Mouse (Mus musculus) heart, embryonic 11.5 days (tissue): ENCODE measurements around the gene Cebpzos. TPM values are rescaled to one million over a fixed set of nuclear protein-coding genes. Genes with fewer than 3 reads are reported as not detected.
A peak's percentile ranks its signal among the peaks of the same experiment; 100 is the strongest.

ENCODE experiments used
- ATAC-seq: fragments of 200-750 bp; cut with Nextera tagmentation; replicated peaks from 2 replicates; pipeline ENCODE4 v1.8.0; 2017; ENCODE audit warnings: moderate library complexity; ENCODE audit not compliant: insufficient number of reproducible peaks, low FRiP score, low TSS enrichment
- H3K27ac ChIP-seq: fragments of 300-500 bp; sonication (generic); 2 replicates; pipeline ENCODE4 v1.5.1; 2014; ENCODE audit warnings: mild to moderate bottlenecking, low read depth, low read length
- H3K27me3 ChIP-seq: fragments of 300-500 bp; sonication (generic); 2 replicates; pipeline ENCODE4 v1.6.1; 2014; ENCODE audit warnings: mild to moderate bottlenecking, low read length, mixed read lengths; ENCODE audit not compliant: control insufficient read depth, insufficient read depth
- H3K36me3 ChIP-seq: fragments of 300-500 bp; sonication (generic); 2 replicates; pipeline ENCODE4 v1.6.1; 2014; ENCODE audit warnings: mild to moderate bottlenecking, low read length, moderate library complexity, mixed read lengths; ENCODE audit not compliant: control insufficient read depth, insufficient read depth
- H3K4me1 ChIP-seq: fragments of 300-500 bp; sonication (generic); 2 replicates; pipeline ENCODE4 v1.6.1; 2014; ENCODE audit warnings: low read length; ENCODE audit not compliant: control insufficient read depth, insufficient read depth
- H3K4me2 ChIP-seq: fragments of 300-500 bp; sonication (generic); 2 replicates; pipeline ENCODE4 v1.6.1; 2014; ENCODE audit warnings: mild to moderate bottlenecking, moderate library complexity
- H3K4me3 ChIP-seq: fragments of 300-500 bp; sonication (generic); 2 replicates; pipeline ENCODE4 v1.5.1; 2014; ENCODE audit warnings: low read depth, low read length
- H3K9ac ChIP-seq: fragments of 300-500 bp; sonication (generic); 2 replicates; pipeline ENCODE4 v1.6.1; 2014; ENCODE audit warnings: mild to moderate bottlenecking, low read depth, low read length, moderate library complexity
- H3K9me3 ChIP-seq: fragments of 300-500 bp; sonication (generic); replicated peaks from 2 replicates; pipeline ENCODE4 v1.6.1; 2016; ENCODE audit warnings: low read length; ENCODE audit not compliant: control insufficient read depth
- WGBS: fragments of 180-500 bp; shearing (Covaris S2); extraction: QIAGEN DNeasy Blood & Tissue Kit; methylation state at CpG from one replicate; pipeline ENCODE4 v1.1.7; 2014; ENCODE audit not compliant: insufficient replicate concordance; 5-methylcytosine and 5-hydroxymethylcytosine counted together
- polyA plus RNA-seq: library from polyadenylated mRNA; unstranded; fragments of >200 nt; fragmentation: Nextera tagmentation; extraction: Ambion mirVana; gene quantifications from 2 replicates; pipeline ENCODE4 v1.2.1, GENCODE M21; 2014

Cebpzos gene
- polyA plus RNA-seq: 77.6 and 81.6 TPM in 2 replicates

DNA sequence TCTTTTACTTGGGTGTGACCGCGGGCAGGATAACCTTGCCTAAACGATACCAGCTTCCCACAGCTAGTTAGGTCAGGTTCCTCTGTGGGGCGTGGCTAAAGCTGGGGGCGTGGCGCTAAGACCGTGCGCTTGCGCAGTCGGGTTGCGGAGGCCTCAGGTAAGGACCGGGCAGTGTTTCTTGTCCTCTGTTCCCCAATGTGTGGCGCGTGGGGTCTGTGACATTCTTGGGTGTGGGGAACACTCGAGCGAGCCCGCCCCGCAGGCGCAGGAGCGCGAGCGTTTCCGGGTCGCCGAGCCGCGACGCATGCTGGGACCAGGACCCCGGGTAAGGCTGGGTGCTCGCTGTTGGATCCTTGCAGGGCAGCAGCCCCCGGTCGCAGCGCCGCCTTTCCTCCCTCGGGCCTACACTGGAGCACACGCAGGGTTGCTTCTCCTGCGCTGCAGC lies at the start of gene Cebpzos:
Cebpzos (plus strand) TSS at position 132 of the 445 bp plus-strand sequence.
- Histone ChIP-seq H3K36me3 (peaks cover 9% of the 10 kb centered on the region), H3K4me2 (peak within 1 kb of the TSS; percentile 84), H3K4me1 (no peaks in the 10 kb centered on the region), H3K27ac (peak within 1 kb of the TSS; percentile 86), H3K4me3 (peak within 1 kb of the TSS; percentile 67), H3K27me3 (no peaks in the 10 kb centered on the region), H3K9ac (peak within 1 kb of the TSS; percentile 83), H3K9me3 (no peaks in the 10 kb centered on the region)
- peak; percentile 94 for ATAC-seq
- WGBS: under 1% methylated on average over 37 of the region's 37 CpGs

DNA sequence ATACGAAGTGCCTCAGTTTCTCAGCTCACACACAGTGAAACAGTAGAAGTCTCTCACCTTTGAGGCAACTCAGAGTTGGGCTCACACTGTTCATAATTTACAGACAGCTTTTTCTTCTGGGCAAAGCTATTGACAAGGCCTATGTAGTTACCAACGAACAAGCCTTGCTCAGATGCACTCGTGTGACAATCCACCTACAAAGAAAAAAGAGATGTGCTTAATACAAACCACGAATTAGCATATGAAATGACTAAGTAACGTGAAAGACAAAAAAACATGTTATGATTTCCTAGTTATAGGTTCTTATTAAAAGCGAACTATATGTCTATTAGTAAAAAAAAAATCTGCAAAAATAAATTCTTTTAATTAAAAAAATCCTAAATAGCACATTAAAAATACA lies 42.4 kb upstream of the Cebpzos start:
- Histone ChIP-seq H3K4me1 (no peaks in the 10 kb centered on the region), H3K4me2 (no peak overlapping the region), H3K4me3 (no peak overlapping the region), H3K27me3 (no peaks in the 10 kb centered on the region), H3K9ac (no peak overlapping the region), H3K36me3 (peaks cover 7% of the 10 kb centered on the region; the same call in 1 of the 2 replicates), H3K9me3 (no peaks in the 10 kb centered on the region), H3K27ac (no peak overlapping the region)
- 85% methylated on average over 6 of the region's 6 CpGs for WGBS
- no peak for ATAC-seq

- 6% methylated on average over 7 of the region's 7 CpGs for WGBS
- Histone ChIP-seq H3K27ac (peak overlapping the region; percentile 76), H3K27me3 (no peaks in the 10 kb centered on the region), H3K4me2 (peak overlapping the region; percentile 71), H3K9ac (peak overlapping the region; percentile 86), H3K36me3 (no peaks in the 10 kb centered on the region), H3K9me3 (no peaks in the 10 kb centered on the region), H3K4me1 (0 out of 2 replicates have a peak, but pooled peaks cover 7% of the 10 kb centered on the region), H3K4me3 (peak overlapping the region; percentile 67)
- peak; percentile 58 for ATAC-seq
Observed at GRCm38 (mm10) chr17:78881878-78882304, 34.4 kb upstream of the Cebpzos start.

- H3K9ac ChIP-seq: peak within 1 kb of the TSS; percentile 86
- H3K4me1 ChIP-seq: 0 out of 2 replicates have a peak, but pooled peaks cover 7% of the 10 kb centered on the region
- peak; percentile 96 for ATAC-seq
- H3K4me2 ChIP-seq: peak within 1 kb of the TSS; percentile 71
- peak within 1 kb of the TSS; percentile 67 for H3K4me3 ChIP-seq
- H3K36me3 ChIP-seq: no peaks in the 10 kb centered on the region
- WGBS: 1% methylated on average over 28 of the region's 28 CpGs
- H3K27me3 ChIP-seq: no peaks in the 10 kb centered on the region
- peak within 1 kb of the TSS; percentile 76 for H3K27ac ChIP-seq
- no peaks in the 10 kb centered on the region for H3K9me3 ChIP-seq
Observed at GRCm38 (mm10) chr17:78882401-78883112, 33.7 kb upstream of the Cebpzos start, which contains the start of gene Eif2ak2. TSS of gene Eif2ak2 (minus strand) at chr17:78882573.

- Histone ChIP-seq H3K4me2 (no peak overlapping the region), H3K36me3 (no peaks in the 10 kb centered on the region), H3K27ac (no peak overlapping the region), H3K27me3 (no peaks in the 10 kb centered on the region), H3K4me3 (no peak overlapping the region), H3K9me3 (no peaks in the 10 kb centered on the region), H3K9ac (no peak overlapping the region), H3K4me1 (0 out of 2 replicates have a peak, but pooled peaks cover 7% of the 10 kb centered on the region)
- 92% methylated on average over 4 of the region's 4 CpGs for WGBS
- no peak for ATAC-seq
Observed at GRCm38 (mm10) chr17:78883291-78883690, 33.0 kb upstream of the Cebpzos start.

GRCm38 (mm10) chr17:78885286-78886065 lies 30.8 kb upstream of the Cebpzos start:
- no peak overlapping the region for H3K4me3 ChIP-seq
- no peak overlapping the region for H3K9ac ChIP-seq
- no peak overlapping the region for H3K4me2 ChIP-seq
- H3K27ac ChIP-seq: no peak overlapping the region
- 0 out of 2 replicates have a peak, but pooled peaks cover 7% of the 10 kb centered on the region for H3K4me1 ChIP-seq
- H3K36me3 ChIP-seq: no peaks in the 10 kb centered on the region
- no peak for ATAC-seq
- H3K27me3 ChIP-seq: no peaks in the 10 kb centered on the region
- no peaks in the 10 kb centered on the region for H3K9me3 ChIP-seq
- WGBS: 72% methylated on average over 5 of the region's 5 CpGs

DNA sequence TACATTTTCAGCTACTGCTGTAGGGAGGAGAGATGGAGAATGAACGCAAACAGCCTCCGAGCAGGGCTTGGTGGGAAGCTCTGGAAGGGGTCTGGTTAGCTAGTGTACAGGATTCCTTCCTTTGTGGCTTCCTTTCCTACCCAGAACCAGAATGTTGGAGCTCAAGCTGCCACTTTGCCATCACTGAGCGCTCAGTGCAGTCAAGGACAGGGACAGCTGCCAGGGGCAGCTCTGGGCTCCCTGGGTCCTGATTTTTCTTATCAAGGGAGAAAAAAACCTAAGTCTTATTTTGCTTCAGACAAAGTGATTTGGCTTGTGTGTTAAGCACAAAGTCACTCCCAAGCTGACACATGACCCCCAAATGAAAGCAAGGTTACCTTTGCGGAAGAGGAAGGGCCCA lies 27.7 kb upstream of the Cebpzos start:
- 86% methylated on average over 4 of the region's 4 CpGs for WGBS
- Histone ChIP-seq H3K27ac (no peak overlapping the region), H3K4me1 (no peaks in the 10 kb centered on the region), H3K4me3 (no peak overlapping the region), H3K4me2 (no peak overlapping the region), H3K9ac (no peak overlapping the region), H3K27me3 (no peaks in the 10 kb centered on the region), H3K9me3 (no peaks in the 10 kb centered on the region), H3K36me3 (no peaks in the 10 kb centered on the region)
- no peak for ATAC-seq

DNA sequence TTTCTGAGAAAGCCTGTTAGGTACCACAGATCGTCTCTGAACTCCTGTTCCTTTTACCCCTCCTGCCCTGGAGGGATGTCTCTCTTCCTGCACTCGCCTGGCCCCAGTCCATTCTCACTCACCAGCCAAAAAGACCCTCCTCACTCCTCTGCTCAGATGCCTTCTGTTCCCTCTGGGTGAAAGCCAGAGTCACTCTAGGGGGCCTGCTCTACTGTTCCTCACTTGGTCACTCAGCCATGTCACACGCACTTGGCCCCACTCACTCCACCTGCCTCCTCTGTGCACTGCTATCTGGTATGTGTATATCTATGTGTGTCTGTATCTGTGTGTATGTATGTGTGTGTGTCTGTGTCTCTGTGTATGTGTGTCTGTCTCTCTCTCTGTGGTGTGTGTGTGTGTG lies 27.1 kb upstream of the Cebpzos start:
- Histone ChIP-seq H3K27ac (no peak overlapping the region), H3K9me3 (no peaks in the 10 kb centered on the region), H3K4me3 (no peak overlapping the region), H3K9ac (no peak overlapping the region), H3K27me3 (no peaks in the 10 kb centered on the region), H3K4me1 (no peaks in the 10 kb centered on the region), H3K36me3 (no peaks in the 10 kb centered on the region), H3K4me2 (no peak overlapping the region)
- 54% methylated on average over 3 of the region's 3 CpGs for WGBS
- ATAC-seq: no peak
